Mouse (Mus musculus): ENCODE results near the gene Cacnb2. TPM values are rescaled to one million over a fixed set of nuclear protein-coding genes. Genes with fewer than 3 reads are reported as not detected.

The Cacnb2 gene
- polyA plus RNA-seq, 1 experiment from 2014 or later, result 9.3 TPM

GRCm38 (mm10) chr2:14620120-14620853 is 17.4 kb downstream of the Cacnb2 start:
- H3K27ac ChIP-seq, result no peak overlapping the region
- no peak overlapping the region for H3K4me3 ChIP-seq
- no peaks in the 10 kb centered on the region for H3K36me3 ChIP-seq
- H3K4me2 ChIP-seq, result no peak overlapping the region
- no peak overlapping the region for H3K9ac ChIP-seq
- no peaks in the 10 kb centered on the region for H3K9me3 ChIP-seq
- WGBS, result 74% methylated on average over 6 of the region's 6 CpGs
- ATAC-seq (ENCODE audit: borderline replicate concordance, extremely low read depth, low FRiP score, low TSS enrichment), result no peak
- no peaks in the 10 kb centered on the region for H3K27me3 ChIP-seq
- H3K4me1 ChIP-seq, result peaks cover 19% of the 10 kb centered on the region

GRCm38 (mm10) chr2:14620891-14621290 is 18.0 kb downstream of the Cacnb2 start:
- Histone ChIP-seq H3K4me1 (peaks cover 16% of the 10 kb centered on the region), H3K27ac (no peak overlapping the region), H3K36me3 (no peaks in the 10 kb centered on the region), H3K9me3 (no peaks in the 10 kb centered on the region), H3K4me3 (no peak overlapping the region), H3K9ac (no peak overlapping the region), H3K4me2 (no peak overlapping the region), H3K27me3 (no peaks in the 10 kb centered on the region)
- 50% methylated on average over 4 of the region's 4 CpGs for WGBS
- no peak for ATAC-seq (ENCODE audit: borderline replicate concordance, extremely low read depth, low FRiP score, low TSS enrichment)

- H3K9me3 ChIP-seq, result no peaks in the 10 kb centered on the region
- H3K27ac ChIP-seq, result no peak overlapping the region
- ATAC-seq (ENCODE audit: borderline replicate concordance, extremely low read depth, low FRiP score, low TSS enrichment), result no peak
- H3K4me1 ChIP-seq, result peaks cover 16% of the 10 kb centered on the region
- H3K36me3 ChIP-seq, result no peaks in the 10 kb centered on the region
- 86% methylated on average over 5 of the region's 5 CpGs for WGBS
- no peak overlapping the region for H3K9ac ChIP-seq
- no peak overlapping the region for H3K4me2 ChIP-seq
- H3K27me3 ChIP-seq, result no peaks in the 10 kb centered on the region
- no peak overlapping the region for H3K4me3 ChIP-seq
Observed at GRCm38 (mm10) chr2:14623820-14624219, 20.9 kb downstream of the Cacnb2 start.

GRCm38 (mm10) chr2:14629814-14630492 is 27.1 kb downstream of the Cacnb2 start:
- peaks cover 16% of the 10 kb centered on the region; the same call in 1 of the 2 replicates for H3K4me1 ChIP-seq
- no peak overlapping the region for H3K27ac ChIP-seq
- no peak overlapping the region for H3K9ac ChIP-seq
- 41% methylated on average over 9 of the region's 9 CpGs for WGBS
- ATAC-seq (ENCODE audit: borderline replicate concordance, extremely low read depth, low FRiP score, low TSS enrichment), result peak; percentile 78; the same call in 1 of the 2 replicates
- H3K27me3 ChIP-seq, result no peaks in the 10 kb centered on the region
- no peak overlapping the region for H3K4me2 ChIP-seq
- H3K4me3 ChIP-seq, result no peak overlapping the region
- no peaks in the 10 kb centered on the region for H3K9me3 ChIP-seq
- no peaks in the 10 kb centered on the region for H3K36me3 ChIP-seq

GRCm38 (mm10) chr2:14631590-14631989 is 28.7 kb downstream of the Cacnb2 start:
- Histone ChIP-seq H3K4me1 (peaks cover 17% of the 10 kb centered on the region; the same call in 1 of the 2 replicates), H3K36me3 (no peaks in the 10 kb centered on the region), H3K4me3 (no peak overlapping the region), H3K9ac (no peak overlapping the region), H3K27me3 (no peaks in the 10 kb centered on the region), H3K9me3 (no peaks in the 10 kb centered on the region), H3K4me2 (no peak overlapping the region), H3K27ac (no peak overlapping the region)
- 73% methylated on average over 1 of the region's 1 CpGs for WGBS
- no peak for ATAC-seq (ENCODE audit: borderline replicate concordance, extremely low read depth, low FRiP score, low TSS enrichment)

- Histone ChIP-seq H3K36me3 (no peaks in the 10 kb centered on the region), H3K4me1 (peaks cover 17% of the 10 kb centered on the region; the same call in 1 of the 2 replicates), H3K4me3 (no peak overlapping the region), H3K27ac (no peak overlapping the region), H3K9me3 (no peaks in the 10 kb centered on the region), H3K4me2 (no peak overlapping the region), H3K9ac (no peak overlapping the region), H3K27me3 (no peaks in the 10 kb centered on the region)
- WGBS, result 91% methylated on average over 2 of the region's 2 CpGs
- ATAC-seq (ENCODE audit: borderline replicate concordance, extremely low read depth, low FRiP score, low TSS enrichment), result no peak
Observed at GRCm38 (mm10) chr2:14633202-14633601, 30.3 kb downstream of the Cacnb2 start.

- Histone ChIP-seq H3K4me1 (peaks cover 43% of the 10 kb centered on the region), H3K4me2 (no peak overlapping the region), H3K27me3 (no peaks in the 10 kb centered on the region), H3K36me3 (no peaks in the 10 kb centered on the region), H3K9me3 (no peaks in the 10 kb centered on the region), H3K4me3 (no peak overlapping the region), H3K27ac (no peak overlapping the region), H3K9ac (no peak overlapping the region)
- ATAC-seq (ENCODE audit: borderline replicate concordance, extremely low read depth, low FRiP score, low TSS enrichment), result no peak
- 72% methylated on average over 4 of the region's 4 CpGs for WGBS
Observed at GRCm38 (mm10) chr2:14639266-14639665, 36.4 kb downstream of the Cacnb2 start.

- no peaks in the 10 kb centered on the region for H3K36me3 ChIP-seq
- no peak overlapping the region for H3K27ac ChIP-seq
- WGBS, result 63% methylated on average over 6 of the region's 6 CpGs
- no peak overlapping the region for H3K4me3 ChIP-seq
- no peaks in the 10 kb centered on the region for H3K27me3 ChIP-seq
- H3K4me1 ChIP-seq, result peaks cover 40% of the 10 kb centered on the region
- no peak for ATAC-seq (ENCODE audit: borderline replicate concordance, extremely low read depth, low FRiP score, low TSS enrichment)
- H3K9me3 ChIP-seq, result no peaks in the 10 kb centered on the region
- no peak overlapping the region for H3K4me2 ChIP-seq
- no peak overlapping the region for H3K9ac ChIP-seq
Observed at GRCm38 (mm10) chr2:14639877-14640276, 37.0 kb downstream of the Cacnb2 start.

GRCm38 (mm10) chr2:14641040-14641439 is 38.2 kb downstream of the Cacnb2 start:
- WGBS, result 15% methylated on average over 2 of the region's 2 CpGs
- Histone ChIP-seq H3K9me3 (no peaks in the 10 kb centered on the region), H3K4me2 (no peak overlapping the region), H3K27me3 (no peaks in the 10 kb centered on the region), H3K4me3 (no peak overlapping the region), H3K36me3 (no peaks in the 10 kb centered on the region), H3K4me1 (peaks cover 39% of the 10 kb centered on the region), H3K9ac (no peak overlapping the region), H3K27ac (peak overlapping the region; percentile 76)
- peak; percentile 75; the same call in 1 of the 2 replicates for ATAC-seq (ENCODE audit: borderline replicate concordance, extremely low read depth, low FRiP score, low TSS enrichment)

GRCm38 (mm10) chr2:14651268-14651667 is 48.4 kb downstream of the Cacnb2 start:
- H3K4me2 ChIP-seq, result no peak overlapping the region
- no peaks in the 10 kb centered on the region for H3K27me3 ChIP-seq
- H3K4me3 ChIP-seq, result no peak overlapping the region
- peak overlapping the region; percentile 45 for H3K27ac ChIP-seq
- 34% methylated on average over 2 of the region's 2 CpGs for WGBS
- H3K9ac ChIP-seq, result no peak overlapping the region
- peaks cover 11% of the 10 kb centered on the region for H3K4me1 ChIP-seq
- H3K9me3 ChIP-seq, result no peaks in the 10 kb centered on the region
- no peaks in the 10 kb centered on the region for H3K36me3 ChIP-seq
- peak; percentile 81; the same call in 1 of the 2 replicates for ATAC-seq (ENCODE audit: borderline replicate concordance, extremely low read depth, low FRiP score, low TSS enrichment)

GRCm38 (mm10) chr2:14656673-14657072 is 53.8 kb downstream of the Cacnb2 start:
- Histone ChIP-seq H3K4me1 (no peaks in the 10 kb centered on the region; the same call in none of the 2 replicates), H3K36me3 (no peaks in the 10 kb centered on the region), H3K4me3 (no peak overlapping the region), H3K27me3 (no peaks in the 10 kb centered on the region), H3K4me2 (no peak overlapping the region), H3K27ac (no peak overlapping the region), H3K9ac (no peak overlapping the region), H3K9me3 (no peaks in the 10 kb centered on the region)
- WGBS, result 39% methylated on average over 4 of the region's 4 CpGs
- ATAC-seq (ENCODE audit: borderline replicate concordance, extremely low read depth, low FRiP score, low TSS enrichment), result no peak

- ATAC-seq (ENCODE audit: borderline replicate concordance, extremely low read depth, low FRiP score, low TSS enrichment), result no peak
- Histone ChIP-seq H3K9me3 (no peaks in the 10 kb centered on the region), H3K4me3 (no peak overlapping the region), H3K36me3 (no peaks in the 10 kb centered on the region), H3K4me1 (no peaks in the 10 kb centered on the region; the same call in 1 of the 2 replicates), H3K27ac (no peak overlapping the region), H3K4me2 (no peak overlapping the region), H3K9ac (no peak overlapping the region), H3K27me3 (no peaks in the 10 kb centered on the region)
- WGBS, result 58% methylated on average over 3 of the region's 3 CpGs
Observed at GRCm38 (mm10) chr2:14657205-14657844, 54.4 kb downstream of the Cacnb2 start.

Data from lung, embryonic 15.5 days (tissue).